Mouse (Mus musculus): ENCODE measurements at regions not wholly inside any gene's neighbourhood (a gene's known extent, or its start where the extent isn't known, plus 50 kb on each side); places are given as distances from the start of the nearest gene placed in this dataset.

DNA sequence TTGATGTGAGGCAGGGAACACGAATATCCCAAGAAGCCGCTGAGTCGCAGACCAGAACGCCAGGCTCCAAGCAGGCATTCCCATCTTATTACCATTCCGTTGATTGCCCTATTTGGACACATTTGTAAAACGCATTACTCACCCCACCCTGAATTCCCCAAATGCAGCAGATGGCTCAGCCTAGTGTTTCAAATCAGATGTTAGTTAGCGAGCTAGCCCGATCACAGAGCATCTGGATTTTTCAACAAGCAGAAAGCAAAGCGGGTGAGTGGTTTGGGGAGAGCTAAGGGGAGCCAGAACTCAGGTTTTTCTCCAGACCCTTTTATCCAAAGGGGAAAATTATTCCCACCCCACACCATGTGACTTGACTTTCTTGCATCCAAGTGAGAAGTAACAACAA, 273.2 kb downstream of the Rwdd3 start:
- peak; percentile 4 for DNase-seq

DNA sequence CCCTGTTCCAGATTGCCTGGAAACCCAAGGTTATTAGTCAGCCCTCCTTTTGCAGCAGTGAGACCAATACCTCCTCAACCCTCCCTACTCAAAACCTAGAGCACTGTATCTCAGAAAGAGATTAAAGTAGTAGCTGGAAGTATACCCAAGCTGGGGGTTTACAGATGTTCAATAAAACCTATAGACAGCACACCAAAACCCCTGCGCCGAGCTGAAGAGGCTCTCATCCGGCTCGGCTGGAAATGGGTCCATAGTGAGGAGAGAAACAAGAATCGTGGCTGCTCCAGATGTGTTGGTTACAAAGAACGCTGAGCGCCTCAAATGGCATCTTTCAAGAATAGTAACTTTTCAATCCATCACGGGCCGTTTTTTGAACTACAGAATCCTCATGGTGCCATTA, 273.7 kb downstream of the Rwdd3 start:
- no peak for DNase-seq

DNA sequence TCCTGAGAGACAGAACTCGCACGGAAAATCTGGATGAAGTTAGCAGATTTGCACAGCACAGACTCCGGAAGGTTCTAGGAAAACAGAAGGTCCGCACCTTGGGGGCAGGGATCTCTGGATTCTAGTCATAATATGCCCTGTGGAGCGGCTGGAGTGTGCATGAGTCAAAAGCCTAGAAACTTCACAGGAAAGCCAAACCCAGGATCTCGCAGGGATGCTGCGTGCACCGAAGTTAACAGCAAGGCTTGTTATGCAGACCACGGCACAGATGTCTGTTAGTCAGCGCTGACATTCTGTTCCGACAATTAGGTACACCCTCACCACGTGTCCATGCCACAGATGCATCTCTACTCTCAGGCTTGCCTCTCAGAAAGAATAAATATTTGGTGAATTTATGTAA, 274.3 kb downstream of the Rwdd3 start:
- DNase-seq = peak; percentile 4

DNA sequence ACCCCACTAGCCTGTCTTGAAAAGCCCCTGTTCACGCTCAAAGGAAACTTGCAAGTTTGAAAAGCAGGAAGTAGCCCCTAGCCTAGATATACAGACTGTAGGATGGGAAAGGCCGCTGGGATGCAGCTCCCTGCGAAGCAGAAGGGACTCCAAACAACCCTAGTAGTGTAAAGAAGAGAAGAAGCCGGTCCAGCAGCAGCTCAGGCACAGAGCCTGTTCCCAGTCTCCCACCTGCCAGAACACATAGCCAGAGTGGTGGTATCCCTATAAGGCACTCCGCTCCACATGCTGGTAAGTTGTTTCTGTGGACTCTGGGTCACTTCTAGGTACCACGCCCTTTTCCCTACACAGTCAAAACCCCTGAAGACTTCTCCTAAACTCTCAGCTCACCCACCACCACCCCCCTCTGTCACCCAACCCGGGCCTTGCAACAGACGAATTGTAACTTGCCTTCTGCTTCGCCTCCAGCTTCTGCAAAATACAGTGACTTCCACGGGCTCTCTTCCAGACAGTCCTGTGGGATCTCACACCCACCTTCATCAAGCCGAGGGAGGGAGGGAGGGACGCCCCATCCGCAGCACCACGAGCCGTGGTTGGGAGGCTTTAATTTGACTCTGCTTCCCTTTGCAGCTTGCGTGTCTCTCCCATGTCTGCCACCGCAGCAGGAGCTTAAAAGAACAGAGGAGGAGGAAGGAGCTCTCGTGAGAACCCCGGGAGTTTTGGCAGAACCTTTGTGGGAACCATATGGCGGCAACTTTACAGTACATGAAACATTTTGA, 285.2 kb downstream of the Rwdd3 start:
- DNase-seq = peak; percentile 6

DNA sequence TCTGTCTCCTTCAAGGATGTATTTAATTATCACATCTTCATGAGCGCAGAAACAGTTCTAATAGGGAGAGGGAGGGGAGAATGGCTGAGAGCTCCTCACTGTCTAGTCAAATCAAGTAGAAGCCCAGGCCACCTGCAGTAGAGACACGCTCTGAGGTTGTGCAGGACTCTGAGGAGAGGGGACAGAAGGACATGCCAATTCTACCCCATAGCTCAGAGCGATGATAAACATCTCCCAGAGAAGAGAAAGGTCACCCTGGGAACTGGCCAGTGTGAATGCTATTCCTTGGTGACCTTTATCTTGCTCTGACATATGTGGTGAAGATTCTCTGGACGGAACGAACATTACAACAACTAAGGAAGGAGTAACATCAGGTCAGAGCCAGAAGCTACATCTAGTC, 286.1 kb downstream of the Rwdd3 start:
- no peak for DNase-seq

DNA sequence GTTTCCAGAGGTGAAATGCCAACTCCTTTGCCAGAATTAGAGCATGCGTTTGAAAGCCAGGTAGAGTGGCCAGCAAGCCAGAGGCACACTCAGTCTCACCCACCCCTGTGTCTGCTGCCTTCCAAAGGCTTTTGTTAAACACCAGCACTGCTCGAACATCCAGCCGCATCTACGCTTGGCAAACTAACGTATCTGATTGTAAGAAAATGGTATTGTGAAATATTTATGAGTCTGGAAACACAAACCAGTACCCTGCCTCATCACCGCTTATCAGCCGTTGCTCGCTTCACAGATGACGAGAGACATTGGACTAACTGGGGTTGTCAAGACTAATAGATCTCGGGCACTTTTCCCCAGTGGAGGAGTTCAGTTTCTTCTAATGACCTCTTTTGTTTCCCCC, 287.3 kb downstream of the Rwdd3 start:
- no peak for DNase-seq

DNA sequence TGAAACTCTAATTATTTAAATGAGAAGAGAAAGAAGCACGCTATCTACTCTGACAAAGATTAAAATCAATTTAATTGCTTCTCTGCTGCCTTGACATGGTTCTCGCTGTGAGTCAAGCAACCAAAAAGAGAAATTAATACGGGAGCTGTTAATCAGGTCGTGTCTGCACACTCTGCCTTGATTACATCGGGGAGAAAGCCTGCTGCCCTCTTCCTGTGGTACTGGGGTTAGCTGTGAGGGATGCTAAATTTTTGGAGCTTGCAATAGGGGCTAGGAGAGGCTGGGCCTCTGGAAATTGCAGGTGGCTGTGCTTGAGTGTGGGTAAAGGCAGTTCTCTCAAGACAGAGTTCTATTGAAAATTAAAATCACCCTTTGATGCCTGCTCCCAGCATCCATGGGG, 287.8 kb downstream of the Rwdd3 start:
- no peak for DNase-seq

DNA sequence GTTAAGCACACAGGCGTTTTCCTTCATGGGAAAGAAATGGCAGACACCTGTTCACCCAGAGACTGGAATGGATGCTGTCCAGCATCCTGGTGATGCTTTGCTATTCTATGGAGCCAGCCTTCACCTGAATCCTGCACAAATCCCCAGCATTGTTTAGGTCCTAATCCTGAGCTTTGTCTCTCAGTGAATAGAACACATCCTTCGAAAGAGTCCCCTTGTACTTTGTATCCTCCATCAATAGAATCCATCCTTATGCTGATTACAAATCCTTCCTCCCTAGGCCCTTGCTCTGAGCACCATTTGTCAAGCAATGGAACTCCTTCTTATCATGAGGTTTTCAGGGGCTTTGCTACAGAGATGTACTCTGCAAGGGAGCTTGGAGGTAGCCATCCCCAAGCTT, 292.1 kb downstream of the Rwdd3 start:
- no peak for DNase-seq

DNA sequence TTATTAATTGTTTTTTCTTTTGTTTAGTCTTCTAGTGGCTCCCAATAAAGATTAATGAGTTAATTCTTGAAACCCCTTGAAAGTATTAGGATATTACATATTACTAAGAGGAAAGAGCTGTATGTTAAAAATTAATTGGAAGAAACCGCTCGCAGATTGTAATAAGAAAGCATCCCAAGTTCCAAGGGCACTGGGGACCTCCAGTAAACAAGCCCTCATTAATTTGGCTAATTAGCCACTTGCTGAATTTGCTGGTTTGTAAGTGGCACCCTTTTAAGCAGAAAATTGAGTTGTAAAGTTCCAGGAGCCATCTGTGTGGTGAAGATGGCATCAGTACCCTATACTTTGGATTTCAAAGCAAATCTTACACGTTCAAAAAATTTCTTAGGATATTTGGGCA, 295.8 kb downstream of the Rwdd3 start:
- no peak for DNase-seq

DNA sequence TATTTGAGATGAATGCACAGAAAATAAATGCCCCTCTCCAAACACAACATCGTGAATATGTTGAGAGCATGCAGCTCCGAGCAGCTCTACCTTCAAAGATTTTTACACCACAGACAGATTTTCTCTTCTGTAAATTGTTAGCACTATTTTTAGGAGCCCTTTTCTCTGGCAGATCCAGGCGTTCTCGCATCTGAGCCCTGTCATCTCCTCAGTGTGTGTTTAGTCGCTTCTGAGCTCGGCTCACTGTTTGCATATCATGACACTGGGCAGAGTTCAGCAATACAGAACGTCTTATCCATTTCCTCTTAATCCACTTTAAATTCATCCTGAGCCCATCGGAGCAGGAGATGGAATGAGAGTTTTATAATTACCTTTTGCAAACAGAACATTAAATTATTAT, 306.5 kb downstream of the Rwdd3 start:
- no peak for DNase-seq

DNA sequence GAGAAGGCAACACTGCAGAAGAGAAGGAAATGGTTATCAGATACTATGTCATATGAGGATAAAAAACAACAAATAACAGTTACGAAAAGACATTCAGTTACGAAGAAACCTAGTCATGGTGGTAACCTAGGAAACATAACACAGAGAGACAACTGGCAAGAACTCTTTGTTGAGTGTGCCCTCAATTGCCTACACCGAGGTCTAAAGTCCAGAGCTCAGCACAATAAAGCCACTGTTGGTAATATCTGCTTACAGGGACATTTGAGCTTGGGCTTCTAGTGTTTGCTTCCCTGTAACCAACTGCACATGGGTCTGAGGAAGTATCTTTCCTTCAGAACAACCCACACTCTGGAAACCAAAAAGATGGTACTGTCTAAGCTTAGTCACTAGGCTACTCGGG, 309.9 kb downstream of the Rwdd3 start:
- no peak for DNase-seq

DNA sequence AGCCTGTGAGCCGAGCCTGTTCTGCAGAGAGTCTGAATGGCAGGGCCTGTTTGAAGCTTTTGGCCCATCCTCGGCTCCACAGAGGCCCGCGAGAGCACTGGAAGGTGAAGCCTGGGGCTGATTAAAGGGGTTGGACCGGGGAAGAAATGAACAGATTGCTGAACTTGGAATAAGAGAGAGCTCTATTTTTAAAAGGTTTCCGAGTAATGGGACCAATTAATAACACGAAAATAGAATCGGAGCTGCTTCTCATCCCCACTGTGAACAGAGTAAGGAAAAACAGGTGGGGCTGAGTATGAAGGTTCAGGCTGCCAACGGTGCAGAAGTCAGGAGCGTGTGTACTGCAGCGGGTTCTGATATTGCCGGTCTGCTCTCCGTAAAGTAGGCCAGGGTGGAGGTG, 313.2 kb downstream of the Rwdd3 start:
- DNase-seq = no peak

DNA sequence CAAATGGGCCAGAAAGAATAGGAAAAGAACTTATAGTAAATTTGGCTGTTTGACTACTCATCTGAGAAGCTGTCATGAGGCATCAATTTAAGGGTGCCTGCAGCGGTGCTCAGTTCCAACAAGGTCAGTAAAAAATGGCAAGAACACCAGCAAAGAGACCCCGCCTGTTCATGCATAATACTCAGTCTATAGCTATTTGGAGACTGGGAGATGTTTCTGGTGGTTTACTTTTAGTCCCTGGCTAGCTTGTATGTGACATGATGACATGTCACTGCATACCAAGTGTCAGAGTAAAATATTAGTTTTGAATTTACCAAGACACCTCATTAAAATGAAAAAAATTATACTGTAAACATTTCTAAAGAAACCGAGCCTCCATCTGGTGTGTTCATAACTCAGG, 317.2 kb downstream of the Rwdd3 start:
- no peak for DNase-seq

DNA sequence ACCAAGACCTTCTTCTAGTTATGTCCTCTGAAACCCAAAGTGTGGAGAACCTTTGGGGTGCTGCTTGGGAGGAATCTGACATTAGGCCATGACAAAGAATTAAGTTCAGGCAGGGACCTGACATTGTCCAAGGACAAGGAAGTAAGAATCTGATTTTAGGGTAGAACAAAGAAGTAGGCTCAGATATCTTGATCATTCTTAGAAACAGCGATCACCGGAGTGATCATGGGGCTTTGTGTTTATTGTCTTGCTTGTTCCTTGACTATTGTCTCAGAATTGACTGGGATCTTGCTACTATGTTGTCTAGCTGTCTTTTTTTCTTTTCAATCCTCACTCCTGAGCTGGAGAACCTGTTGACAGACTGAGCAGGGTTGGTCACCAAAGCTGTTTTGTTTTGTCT, 327.9 kb downstream of the Rwdd3 start:
- DNase-seq = no peak

DNA sequence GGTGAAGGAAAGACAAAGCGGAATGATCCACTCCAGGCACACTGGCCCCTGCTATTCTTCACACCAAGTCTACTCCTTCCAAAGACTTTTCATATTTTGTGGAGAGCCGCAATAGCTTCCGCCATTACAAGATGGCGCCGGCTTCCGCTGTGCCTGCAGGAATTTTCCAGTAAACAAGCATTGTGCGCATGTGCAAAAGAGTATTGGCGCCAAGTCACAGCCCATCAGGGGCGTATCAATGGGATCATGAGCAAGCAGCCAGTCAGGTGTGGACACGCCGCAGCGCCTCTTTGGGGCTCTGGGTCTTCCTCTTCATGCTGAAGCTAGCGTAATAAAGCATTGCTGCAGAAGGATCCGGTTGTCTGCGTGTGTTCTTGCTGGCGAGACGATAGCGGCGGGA, 348.0 kb downstream of the Rwdd3 start:
- no peak for DNase-seq

DNA sequence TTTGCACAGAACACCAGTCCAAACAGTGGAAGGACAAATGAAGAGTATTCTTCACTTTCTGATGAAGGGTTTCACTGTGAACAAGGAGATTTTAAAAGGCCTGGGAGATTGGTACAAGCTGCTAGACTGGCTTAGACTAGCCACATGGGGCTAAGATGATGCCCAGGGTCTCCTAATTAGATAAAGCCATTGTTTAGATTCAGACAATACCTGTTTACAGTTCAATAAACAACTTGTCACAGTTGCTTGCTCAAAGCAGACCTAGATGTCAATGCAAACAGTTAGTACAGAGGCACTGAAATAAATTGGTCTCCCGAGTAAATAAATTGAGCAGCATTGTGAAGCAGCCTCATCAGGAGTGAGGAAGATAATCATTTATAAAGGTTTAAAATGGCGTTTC, 359.6 kb downstream of the Rwdd3 start:
- no peak for DNase-seq

DNA sequence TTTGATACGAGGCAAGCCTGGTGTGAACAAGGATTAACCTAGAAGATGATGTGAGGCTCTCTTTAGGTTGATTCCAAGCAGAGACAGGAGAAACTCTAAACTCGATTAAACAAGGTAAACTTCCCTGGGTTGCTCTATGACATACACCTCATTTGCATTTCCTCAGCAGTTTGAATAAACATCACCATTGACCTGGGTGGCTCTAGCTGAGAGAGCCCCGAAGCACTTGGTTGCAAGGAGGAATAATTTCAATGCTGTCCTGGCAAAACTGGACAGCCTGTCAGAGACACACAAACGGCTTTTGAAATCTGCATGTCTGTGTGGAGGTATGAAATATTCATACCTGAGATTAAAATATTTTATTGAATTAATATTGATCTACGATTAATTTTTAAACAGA, 361.0 kb downstream of the Rwdd3 start:
- DNase-seq = no peak

DNA sequence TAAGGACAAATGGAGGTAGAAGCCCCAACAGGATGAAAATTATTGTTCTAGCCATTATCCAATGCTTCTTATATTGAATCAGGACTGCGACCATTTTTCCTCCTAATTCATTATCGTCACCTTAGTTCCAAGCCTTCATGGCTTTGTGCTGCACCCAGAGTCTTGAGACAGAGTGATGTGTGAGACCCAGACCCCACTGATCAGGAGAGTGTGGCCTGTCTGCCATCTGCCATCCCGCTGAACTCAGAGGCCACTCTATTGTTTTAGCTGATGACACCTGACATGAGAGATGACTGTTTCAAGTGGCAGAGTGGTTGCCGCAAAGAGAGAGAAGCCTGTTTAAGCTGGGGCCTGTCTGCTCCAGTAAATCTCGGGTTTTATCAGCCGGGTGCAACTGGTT, 361.4 kb downstream of the Rwdd3 start:
- DNase-seq = no peak

DNA sequence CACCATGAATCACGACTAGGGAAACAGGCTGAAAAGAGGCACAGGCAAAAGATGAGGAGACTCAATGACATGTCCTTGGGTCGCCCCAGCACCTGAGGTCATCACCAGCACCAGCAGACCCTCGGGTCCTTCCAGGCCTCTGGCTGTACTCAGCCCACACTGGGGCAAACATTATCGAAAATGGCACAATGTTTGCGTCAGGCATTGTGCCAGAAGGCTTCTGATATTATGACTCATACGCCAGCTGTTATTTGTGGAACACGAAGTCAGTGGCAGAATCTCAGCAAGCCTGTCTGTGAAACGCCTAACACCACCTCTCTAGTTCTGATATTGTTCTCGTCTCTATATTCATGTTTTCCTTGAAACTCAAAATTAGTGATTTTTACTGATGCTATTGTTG, 384.8 kb downstream of the Rwdd3 start:
- no peak for DNase-seq

DNA sequence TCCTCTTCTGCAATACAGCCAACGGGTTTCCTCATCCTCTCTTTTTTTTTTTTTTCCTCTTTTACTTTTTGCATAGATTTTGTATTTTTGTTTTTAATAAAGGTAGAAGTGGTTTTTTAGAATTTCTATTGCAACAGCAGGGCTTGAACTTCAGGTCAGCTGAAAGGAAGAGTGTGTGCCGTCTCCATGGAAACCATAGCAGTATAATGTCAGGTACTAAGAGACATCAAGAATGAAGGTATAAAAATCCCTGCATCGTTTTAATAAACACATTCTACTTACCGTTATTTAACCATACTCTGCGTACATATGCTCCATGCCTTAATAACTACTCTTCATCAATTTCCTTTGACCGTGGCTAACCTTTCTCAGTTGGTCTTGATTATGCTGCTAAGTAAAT, 390.0 kb downstream of the Rwdd3 start:
- DNase-seq = no peak

DNA sequence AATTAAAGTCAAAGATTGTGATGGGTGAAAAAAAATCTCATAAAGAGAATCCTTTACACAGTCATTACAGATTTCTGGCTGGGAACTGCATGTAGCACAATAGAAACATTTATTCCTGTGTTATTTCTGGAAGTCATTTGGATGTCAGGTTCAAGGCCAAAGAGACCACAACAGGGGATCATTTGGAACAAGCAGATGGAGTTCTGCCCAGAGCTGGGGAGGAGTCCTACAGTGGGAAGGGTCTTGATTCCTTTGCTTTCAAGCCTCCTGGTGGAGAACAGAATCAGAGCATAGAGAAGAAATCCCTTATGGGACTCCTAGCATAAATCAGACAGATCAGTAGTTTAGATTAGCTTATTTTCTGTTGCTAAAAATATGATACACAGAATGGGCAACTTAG, 392.4 kb downstream of the Rwdd3 start:
- no peak for DNase-seq

DNA sequence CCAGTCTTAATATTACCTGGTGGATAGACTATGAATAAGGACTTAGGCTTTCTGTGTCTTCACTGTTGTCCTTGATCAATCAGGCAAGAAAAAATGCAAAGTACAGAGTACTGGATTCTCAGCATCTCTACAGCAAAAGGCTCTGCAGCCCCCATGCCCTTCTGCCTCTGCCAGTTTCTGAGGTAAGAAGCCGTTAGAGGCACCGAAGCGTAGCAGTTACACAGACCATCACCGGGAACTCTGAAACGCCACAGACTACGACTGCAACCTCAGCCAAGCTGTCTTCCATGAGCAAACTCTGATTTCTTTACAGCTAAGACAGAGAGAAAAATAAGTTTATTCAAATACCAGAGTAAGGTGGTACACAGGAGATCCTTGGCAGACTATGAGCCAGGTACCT, 396.5 kb downstream of the Rwdd3 start:
- DNase-seq = no peak

DNA sequence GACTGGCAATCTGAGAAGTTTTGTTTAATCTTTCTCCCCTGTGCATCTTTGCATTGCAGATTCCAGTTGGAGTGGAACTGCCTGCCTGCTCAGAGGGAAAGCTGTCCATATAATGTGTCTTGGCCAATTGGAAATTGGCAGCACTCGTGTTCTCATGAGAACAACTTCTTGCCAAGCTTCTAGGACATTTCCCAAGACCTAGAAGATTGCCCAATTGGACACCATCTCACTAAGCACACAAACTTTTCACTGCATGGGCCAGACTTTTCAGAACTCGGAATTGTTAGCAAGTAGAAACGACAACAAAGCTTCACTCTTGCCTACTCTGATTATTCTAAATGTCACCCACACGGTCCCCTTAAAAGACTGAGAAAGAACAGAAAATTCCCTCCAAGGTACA, 409.8 kb downstream of the Rwdd3 start:
- DNase-seq = no peak

DNA sequence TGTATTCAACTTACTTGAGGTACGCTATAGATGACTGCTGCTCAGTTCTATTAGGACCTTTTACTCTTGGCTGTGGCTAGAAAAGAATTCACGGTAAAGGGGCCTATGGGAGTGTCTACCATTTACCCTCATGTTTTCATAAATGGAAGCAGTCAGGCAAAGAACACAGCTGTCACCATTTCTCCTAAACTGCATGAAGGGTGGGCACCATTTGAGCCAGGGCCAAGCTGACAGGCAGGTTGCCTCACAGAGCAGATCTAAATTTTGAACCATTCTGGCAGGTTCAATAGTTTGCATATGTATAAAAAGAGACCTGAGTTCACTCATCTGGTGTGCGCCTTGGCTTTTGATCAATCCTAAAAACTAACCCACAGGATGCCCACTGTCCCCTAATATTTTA, 410.3 kb downstream of the Rwdd3 start:
- DNase-seq = no peak

DNA sequence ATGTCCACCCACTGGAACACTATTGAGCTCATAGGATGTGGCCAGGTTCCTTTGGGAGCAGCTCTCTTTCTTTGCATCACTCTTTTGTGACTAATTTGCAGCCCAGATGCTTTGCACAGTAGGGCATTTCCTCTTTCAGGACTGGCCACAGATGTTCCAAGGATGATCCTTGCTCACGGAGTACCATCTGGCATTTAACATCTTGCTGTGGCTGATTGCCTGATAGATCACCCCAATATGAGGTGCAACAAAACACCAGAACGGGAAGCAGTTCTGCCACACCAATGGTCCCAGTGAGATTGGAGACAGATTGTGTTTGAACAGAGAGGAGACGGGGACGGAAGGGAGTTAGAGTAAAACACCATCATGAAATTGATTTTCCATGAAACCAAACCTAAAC, 423.0 kb downstream of the Rwdd3 start:
- DNase-seq = no peak
